Mouse (Mus musculus): ENCODE measurements around the gene Trappc3.

The Trappc3 gene

DNA sequence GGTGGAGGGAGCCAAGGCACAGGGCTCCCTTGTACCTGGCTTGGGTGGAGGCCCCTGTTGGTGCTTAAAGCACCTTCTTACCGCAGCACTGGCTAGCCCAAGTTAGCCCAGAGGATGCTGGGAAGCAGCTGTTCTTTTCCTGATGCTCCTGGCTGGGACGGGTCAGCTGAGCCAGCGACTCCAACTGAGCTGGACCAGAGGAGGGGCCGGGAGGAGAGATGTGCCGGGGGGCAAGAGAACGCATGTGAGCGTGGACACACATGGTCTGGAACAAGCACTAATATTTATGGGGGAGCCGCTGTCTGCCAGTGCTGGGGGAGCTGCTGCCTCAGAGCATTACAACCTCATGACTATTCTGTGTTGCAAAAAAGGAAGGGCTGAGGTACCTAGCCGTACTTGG lies 16.8 kb downstream of the Trappc3 start:
- DNase-seq: no peak

DNA sequence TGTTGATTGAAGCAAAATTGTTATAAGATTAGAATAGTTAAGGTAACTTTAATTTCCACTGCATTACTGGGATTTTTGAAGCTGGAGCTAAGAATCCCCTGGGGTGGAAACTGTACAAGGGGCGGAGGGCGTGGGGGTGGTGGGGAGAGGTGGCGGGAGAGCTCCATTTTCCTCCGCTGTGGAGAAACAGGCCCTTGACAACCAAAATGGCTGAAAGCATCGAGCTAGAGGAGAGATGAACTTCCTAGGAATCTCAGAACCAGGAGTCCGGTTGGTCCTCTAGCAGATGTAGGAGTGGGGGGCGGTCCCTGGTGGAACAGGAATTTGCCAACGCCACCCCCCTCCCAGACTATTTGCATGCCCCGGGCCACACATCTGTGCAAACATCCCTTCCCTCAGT lies 19.6 kb downstream of the Trappc3 start:
- no peak for DNase-seq

DNA sequence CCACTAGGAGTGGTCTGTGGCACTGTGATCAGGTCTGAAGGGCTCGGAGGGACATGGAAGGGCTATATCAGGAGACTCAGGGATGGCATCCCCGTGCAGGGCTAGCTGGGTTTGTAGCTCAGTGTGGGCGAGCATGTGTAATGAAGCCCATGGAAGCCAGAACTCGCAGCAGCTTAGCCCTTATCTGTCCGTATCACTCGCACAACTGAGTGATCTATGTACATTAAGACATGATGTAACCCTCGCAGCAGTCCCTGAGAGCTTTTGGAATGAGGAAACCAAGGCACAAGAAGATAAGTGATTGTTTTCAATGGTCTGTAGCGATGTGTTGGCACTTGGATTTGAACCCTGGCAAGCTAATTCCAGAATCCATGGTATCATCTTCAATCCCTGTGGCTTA lies 21.5 kb downstream of the Trappc3 start:
- no peak for DNase-seq

DNA sequence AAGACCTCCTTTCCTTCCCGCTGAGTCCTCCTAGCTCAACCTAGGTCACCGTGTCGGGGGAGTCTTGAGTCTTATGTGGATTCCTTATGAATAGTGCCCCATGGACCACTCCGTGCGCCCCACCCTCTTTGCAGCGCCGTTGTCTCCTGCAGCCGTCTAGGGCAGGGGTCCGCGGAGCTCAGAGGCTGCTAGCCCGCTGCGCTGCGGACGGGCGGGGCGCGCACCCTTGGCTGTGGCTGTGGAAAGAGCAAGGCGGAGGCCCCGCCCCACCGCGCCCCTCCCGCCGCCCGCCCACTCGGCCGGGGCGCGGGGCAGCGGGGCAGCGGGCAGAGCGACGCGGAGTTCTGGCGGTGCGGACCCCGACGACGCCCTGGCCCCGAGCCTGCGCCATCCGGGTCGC lies 24.4 kb downstream of the Trappc3 start, which contains the start of gene Col8a2:
Gene Col8a2 (plus strand): TSS at position 302 of the 400 bp plus-strand sequence.
- DNase-seq: peak in 1 of 2 experiments; percentile 28

DNA sequence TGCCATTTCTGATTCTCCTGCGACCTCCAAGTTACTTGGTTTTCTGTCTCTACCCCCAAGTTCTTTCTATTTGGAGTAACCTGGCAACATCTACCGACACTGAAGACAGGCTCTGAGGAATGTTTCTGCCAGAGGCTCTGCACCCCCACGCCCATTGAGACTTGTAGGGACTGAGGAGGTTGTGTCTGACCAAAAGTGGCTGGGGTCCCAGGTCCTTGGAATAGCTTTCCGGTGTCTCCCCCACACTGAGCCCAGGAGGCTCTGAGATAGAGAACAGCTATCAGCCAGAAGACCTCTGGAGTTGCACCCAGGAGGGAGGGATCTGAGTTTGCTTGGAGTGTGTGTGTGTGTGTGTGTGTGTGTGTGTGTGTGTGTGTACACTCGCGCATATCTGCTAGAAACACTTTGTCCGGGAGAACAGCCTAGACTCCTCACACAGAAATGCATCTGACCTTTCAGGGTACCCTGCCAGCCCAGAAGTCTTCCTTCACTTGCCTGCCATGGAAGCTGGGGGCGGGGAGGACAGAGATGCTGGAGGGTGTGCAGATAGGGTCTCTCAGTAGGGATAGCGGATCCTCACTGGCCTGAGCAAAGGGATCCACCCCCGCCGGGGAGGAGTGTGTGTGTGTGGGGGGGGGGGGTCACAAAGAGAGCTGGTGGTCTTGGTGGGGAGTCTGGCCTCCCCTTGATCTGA lies 25.3 kb downstream of the Trappc3 start:
- no peak for DNase-seq

DNA sequence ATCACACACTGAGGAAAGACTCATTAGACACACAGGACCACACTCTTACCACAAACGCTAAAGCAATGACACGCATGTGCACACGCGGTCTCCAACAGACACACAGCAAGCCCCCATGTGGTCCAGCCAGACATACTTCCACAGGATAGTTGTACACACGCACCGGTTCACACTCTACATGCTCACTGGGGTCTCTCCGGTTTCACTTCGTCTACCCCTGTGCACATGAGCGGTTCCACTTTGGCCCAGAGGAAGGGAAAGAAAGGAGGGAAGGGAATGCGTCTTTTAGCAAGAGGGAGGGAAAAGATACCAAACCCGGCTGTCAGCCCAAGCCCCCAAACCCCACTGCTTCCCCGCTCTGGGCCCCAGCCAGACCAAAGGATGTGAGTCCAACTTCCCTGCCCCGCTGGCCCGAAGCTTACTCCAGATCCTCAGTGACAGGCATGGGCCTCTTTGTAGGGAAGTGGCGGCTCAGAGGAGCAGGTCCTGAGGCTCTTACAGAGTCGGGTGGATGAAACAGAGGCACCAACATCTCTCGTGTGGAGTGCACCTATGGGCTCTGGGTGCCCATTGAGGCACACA lies 26.1 kb downstream of the Trappc3 start:
- DNase-seq: no peak

DNA sequence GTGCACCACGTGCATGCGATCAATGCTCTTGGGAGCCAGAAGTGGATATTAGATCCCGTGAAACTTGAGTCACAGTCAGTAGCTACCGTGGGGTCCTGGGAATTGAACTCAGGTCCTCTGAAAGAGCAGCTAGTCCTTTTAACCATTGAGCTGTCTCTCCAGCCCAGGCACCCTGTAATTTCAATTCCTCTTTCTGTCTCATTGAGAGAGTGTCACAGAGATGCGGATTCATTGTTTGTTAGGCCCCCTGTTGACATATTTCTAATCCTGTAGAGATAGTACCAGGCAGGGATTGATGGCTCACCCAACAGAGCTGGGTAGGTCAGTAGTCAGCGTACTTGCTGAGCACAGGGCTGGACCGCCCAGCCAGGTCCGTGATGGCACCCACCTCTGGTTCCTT lies 28.2 kb downstream of the Trappc3 start:
- no peak for DNase-seq

DNA sequence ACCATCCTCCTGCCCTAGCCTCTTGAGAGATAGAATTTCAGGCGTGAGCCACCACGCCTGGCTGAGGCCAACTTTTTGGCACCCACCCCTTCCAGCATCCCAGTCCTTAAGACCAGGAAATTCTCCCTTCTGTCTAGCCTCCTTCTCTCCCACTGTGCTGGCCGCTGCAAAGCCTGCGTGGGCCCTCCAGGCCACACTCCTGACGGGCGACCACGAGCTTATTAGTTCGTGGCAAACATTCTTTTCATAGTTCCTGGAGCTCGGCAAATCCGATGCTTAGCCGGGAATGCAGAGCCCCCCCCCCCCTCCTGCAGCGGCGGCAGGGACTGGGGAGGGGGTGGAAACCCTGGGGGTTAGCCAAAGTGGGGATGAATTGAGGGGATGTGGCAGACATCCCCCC lies 29.1 kb downstream of the Trappc3 start:
- DNase-seq: no peak

DNA sequence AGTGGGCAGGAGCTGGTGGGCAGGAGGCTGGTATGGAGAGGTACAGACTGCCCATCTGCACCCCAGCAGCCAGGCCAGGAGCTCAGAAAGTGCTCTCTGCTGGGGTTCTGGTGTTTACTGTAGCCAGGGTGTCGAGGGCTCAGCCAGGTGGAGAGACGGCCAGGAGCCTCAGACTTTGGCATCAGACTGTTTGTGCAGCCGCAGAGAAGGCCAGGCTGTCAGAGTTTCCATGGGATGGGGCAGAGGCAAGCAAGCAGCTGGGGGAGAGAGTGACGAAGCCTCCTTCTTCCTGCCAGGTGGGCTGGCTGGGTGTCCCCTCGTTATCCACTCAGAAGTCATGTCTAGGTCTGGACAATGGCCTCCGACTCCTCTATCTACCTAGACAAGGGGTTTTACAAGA lies 33.0 kb downstream of the Trappc3 start:
- DNase-seq: no peak

DNA sequence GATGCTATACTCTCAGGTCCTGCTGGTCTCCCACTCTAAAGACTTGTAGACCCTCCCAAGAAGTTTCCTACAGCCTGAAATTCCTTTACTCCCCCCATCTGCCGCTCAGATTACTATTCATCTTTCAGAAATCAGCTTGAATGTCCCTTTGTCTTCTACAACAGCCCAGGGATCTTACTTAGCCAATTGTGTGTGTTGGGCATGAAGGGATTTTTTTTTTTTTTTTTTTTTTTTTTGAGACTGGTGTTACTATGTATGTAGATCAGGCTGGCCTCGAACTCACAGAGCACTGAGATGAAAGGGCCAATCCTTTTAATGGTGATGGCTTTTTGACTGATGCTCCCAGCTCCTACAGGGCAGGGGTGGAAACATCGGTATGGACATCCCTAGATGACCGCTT lies 33.8 kb downstream of the Trappc3 start:
- DNase-seq: no peak

DNA sequence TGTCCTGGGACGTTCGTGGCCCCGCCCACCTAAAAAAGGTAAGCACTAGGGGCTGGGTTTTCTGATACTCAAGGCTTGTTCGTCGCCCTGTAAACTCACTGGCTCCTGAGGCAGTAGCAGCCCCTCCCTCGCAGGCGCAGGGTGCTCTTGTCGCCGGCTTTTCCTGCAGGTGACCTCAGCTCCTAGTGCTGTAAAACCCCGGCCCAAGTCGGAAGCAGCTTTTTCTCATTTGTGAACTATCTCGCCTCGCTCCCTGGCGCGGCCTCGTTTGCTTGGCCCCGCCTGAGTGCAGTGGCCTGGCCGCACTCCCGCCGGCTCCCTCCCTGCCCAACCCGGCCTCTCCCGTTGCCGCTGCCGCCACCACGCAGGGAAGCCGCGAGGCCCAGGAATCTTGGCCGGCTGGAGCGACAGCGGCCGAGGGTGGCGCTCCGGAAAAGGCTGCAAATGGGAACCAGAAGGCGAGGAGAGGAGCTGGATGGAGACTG lies 34.5 kb downstream of the Trappc3 start:
- peak; percentile 69 to 81 for DNase-seq

DNA sequence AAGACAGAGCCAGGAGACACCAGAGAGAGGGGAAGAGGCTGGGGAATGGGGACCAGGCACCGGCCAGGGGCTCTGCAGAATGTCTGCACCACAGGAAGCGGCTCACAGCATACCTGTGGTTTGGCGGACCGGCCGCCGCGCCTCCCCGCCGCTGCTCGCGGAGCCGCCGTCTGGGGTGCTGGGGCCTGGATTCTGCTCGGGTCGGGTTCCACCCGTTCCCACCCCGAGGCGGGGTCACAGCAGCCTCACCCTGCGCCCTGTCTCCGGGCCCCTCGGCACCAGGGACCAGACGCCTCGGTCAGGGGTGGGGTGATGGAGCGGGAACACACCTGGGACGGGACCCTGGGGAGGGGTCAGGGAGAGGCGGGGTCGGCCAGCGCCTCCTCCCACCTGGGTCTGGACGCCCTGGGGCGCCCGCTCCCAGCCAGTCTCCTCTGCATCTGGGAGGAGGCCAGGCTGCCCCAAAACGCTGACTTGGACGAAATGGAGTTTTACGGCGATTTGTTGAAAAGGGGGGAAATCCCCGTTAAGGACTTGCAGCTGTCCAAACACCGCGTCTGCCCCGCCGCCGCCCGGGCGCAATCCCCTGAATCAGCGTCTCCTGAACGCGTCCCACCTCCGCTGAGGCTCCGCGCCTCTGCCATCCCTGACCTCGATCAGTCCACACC lies 38.9 kb downstream of the Trappc3 start:
- DNase-seq: no peak

DNA sequence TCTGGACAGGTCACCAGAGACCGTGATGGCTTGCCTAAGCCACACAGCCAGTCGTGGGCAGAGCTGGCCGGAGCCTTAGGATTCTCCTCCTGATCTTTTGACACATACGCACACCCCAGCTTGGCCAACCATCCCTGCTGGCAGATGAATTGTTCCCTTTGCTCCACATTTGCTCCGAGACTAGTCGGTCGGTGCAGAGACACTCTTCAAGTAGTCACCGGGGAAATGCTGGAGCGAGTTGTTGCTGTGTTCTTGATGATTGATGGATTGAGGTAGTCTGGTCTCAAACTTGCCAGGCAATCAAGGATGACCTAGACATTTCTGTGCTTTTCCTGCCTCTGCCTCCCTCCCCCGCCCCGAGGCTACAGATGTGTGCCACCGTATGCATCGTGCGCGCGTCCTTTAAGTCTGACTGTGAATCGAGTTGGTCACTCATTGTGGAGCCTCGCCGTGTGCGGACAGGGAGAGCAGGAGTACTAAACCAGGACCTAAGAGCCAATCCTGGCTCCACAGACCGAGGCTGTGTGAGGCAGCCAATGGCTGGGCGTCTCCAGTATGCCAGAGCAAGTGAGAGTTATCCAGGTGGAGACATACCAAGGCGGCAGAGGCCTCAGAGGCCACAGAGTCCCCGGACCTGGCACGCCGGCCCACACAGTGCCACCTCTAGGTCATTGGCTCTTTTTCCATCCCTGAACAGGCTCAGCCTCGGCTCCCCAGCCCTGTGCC lies 39.6 kb downstream of the Trappc3 start:
- peak in 1 of 2 experiments; percentile 45 for DNase-seq

DNA sequence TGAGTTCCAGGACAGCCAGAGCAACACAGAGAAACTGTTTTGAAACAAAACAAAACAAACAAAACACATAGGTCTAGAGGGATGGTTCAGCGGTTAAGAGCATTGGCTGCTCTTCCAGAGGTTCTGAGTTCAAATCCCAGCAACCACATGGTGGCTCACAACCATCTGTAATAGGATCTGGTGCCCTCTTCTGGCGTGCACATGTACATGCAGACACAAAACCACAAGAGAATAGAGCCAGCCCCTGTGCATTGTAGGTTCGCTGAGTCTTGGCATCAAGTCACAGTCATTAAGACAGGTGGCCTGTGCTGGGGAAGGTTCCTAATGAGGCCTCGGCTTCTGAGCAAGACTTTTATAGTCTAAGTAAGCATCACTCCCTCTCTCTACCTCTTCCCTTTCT lies 41.8 kb downstream of the Trappc3 start:
- DNase-seq: no peak

DNA sequence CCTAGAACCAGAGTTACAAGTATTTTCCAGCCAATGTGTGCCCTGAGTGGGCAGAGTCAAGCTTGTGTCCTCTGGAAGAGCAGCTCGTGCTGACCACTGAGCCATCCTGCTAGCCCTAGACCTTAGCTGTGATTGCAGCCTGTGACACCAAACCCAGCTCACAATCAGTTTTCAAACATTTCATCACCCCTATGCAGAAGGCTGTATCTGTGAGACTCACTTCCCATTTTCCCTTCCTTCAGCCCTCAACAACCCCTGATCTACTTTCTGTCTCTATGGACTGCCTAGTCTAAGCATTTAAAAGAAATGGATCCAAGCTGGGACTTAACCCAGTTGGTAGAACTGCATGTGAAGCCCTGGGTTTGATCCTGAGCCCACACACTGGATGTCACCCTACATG lies 43.3 kb downstream of the Trappc3 start:
- no peak for DNase-seq

DNA sequence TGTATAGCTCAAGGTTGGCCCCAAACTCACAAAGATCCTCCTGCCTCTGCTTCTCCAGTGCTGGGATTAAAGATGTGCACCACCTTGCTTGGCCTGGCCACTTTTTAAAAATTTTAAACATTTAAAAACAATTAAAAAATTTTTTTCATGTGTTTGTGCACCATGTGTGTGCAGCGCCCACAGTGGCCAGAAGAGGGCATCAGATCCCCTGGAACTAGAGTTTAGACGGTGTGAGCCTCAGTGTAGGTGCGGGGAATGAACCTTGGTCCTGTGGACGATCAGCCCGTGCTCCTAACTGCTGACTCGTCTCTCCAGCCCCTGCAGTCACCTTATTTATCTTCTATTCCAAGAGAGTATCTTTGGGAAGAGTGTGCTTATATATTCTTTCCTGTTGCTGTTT lies 43.9 kb downstream of the Trappc3 start:
- DNase-seq: no peak

DNA sequence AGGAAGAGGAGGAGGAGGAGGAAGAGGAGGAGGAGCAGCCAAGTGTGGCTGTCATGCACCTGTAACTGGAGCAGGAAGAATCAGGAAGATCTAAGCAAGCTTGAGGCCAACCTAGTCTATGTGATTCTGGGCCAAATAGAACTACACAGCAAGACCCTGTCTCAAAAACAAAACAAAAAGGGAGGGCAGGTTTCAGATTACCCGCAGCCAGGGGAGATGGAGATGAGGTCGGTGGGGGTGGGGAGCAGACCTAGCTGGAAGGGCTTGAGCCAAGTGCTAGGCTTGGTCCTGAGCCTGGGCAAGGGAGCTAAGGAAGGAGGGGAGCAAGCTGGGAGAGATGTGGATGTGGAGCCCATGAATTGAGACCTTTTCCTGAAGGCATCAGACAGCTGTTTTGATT lies 44.7 kb downstream of the Trappc3 start:
- no peak for DNase-seq

DNA sequence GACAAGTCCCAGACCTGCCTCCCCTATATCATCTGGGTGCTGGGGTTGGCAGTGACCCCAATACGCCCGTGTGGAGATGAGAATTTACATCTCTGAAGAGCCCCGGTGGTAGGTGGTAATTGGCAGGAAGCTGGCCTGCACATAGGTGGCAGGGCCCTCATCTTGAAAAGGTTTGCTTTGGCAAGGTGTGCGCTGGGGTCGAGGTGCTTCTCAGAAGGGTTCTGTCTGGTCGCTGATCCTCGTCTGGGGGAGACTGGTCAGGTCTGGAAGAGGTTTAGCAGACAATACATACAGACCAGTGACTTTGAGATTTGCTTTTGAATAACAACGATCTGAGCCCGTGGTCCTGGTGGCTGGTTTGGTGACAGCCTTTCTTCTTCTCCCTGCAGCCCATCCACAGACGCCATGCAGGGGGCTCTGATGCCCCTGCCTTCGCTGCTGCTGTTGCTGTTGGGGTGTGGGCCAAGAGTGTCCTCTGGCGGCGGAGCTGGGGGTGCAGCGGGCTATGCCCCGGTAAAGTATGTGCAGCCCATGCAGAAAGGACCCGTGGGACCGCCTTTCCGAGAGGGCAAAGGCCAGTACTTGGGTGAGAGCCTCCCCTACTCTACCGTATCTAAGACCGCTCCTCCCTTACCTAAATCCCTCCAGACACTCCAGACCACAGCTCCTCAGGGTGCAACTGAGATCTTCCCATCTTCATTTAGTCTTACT lies 47.2 kb downstream of the Trappc3 start:
- DNase-seq: peak in 1 of 2 experiments; percentile 55

DNA sequence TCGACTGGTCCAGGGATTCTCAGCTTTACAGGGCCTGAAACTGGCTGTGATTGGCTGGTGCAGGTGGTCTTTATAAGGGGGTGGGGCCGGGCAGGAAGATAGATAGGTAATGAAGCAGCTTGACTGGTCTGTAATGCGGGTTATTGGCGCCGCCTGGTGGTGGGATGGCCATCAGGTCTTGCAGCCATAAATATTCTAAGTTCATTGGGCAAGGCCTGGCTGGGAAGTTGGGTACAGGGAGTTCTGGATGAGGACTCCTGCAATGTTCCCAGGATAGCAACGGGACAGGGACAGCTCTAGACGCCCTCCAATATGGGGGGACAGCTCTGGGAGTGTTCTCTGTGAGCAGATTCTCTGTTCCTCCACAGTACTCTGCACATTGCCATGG lies 47.8 kb downstream of the Trappc3 start:
- DNase-seq: peak; percentile 88 to 94

DNA sequence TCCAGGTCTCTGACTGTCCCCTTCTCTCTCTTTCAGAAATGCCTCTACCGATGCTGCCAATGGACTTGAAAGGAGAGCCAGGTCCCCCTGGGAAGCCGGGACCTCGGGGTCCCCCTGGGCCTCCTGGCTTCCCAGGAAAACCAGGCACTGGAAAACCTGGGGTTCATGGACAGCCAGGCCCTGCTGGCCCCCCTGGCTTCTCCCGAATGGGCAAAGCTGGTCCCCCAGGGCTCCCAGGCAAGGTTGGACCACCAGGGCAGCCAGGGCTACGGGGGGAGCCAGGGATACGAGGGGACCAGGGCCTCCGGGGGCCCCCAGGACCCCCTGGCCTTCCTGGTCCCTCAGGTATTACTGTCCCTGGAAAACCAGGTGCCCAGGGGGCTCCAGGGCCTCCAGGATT lies 48.2 kb downstream of the Trappc3 start:
- peak in 1 of 2 experiments; percentile 38 for DNase-seq

DNA sequence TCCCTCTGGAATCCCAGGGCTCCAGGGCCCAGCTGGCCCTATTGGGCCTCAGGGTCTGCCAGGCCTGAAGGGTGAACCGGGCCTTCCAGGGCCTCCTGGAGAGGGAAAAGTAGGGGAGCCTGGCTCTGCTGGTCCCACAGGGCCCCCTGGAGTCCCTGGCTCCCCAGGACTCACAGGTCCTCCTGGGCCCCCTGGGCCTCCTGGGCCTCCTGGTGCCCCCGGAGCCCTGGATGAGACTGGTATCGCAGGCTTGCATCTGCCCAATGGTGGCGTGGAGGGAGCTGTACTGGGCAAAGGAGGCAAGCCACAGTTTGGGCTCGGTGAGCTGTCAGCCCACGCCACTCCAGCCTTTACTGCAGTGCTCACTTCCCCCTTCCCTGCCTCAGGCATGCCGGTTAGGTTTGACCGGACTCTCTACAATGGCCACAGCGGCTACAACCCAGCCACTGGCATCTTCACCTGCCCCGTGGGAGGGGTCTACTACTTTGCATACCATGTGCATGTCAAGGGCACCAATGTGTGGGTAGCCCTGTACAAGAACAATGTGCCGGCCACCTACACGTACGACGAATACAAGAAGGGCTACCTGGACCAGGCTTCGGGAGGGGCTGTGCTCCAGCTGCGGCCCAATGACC lies 49.6 kb downstream of the Trappc3 start:
- peak in 1 of 2 experiments; percentile 36 for DNase-seq

DNA sequence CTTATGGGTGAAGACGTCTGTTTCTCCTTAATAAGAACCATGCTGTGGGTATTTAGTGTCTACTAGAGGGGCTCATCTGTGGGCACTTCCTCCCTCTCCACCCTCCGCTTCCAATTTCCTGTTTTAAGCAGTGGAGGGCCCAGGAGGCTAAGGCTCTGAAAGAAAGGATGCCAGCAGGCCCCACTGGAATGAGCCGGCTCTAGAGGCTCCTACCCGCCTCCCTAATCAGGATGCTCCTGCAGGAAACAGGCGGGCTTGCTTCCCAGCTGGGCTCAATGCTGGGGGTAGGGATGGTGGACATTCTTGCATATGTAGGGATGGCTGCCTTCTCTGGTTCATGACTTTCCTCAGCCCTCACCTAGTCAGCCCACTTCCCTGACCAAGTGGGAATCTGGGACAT lies 51.1 kb downstream of the Trappc3 start:
- DNase-seq: peak in 1 of 2 experiments; percentile 45
